Mouse (Mus musculus): ENCODE measurements around the gene Ptprs.

Gene Ptprs

DNA sequence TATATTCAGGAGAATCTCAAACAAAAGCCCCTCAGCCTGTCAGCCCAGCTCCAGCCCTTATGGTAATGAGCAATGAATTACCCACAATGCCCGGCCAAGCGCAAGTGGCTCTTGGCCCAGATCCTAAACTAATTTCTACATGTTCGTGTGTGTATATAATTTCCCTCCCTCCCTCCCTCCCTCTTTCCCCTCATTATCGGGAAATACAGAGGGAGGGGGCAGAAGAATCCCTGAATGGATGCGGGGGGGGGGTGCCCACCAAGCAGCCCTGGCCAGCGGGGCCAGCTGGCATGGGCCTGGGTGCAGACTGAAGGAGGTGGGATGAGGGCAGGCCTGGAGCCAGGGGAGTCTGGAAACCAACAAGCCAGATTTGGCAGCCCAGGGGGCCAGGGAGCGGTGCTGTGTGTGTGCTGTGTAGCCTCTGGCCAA lies 8.8 kb downstream of the Ptprs start:
- no peak for DNase-seq (ENCODE audit: low spot score)

DNA sequence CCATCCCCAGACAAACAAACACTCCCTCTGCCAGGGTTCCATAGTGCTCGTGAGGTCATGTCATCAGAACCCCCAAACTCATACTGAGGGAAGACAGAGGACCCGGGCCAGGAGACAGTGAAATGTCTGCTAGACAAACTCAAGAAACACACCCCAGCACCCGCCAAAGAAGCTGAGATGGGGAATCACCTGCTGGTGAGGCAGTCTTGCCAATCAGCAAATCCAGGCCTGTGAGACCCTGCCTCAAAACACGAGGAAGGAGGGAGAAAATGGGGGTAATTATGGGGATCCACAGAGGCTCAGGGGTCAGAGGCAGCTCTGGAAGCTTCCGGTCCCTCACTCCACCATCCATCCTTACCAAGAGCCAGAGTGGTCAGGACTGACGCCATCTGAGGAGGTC lies 9.5 kb downstream of the Ptprs start:
- DNase-seq (ENCODE audit: low spot score): no peak

- no peak for DNase-seq (ENCODE audit: low spot score)
Measured at GRCm38 (mm10) chr17:56464817-56465216, 11.5 kb downstream of the Ptprs start.

DNA sequence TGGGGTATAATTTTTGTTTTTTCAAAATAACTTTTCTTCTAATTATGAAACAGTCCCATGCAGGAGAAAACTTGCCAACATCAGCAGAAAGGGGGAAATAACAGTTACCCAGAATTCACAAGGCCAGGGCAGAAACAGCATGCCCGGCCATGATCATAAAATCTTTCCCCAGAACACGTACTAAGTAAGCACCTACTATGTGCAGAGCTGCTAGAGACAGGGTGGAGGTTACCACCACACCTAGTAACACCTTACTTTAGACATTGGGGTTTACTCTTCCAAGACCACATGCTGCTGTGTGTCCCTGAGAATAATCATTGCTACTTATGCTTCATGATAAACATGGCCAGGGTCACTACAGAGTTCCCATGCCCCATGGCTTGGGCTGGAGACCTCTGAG lies 11.9 kb downstream of the Ptprs start:
- DNase-seq (ENCODE audit: low spot score): no peak

- no peak for DNase-seq (ENCODE audit: low spot score)
Measured at GRCm38 (mm10) chr17:56463500-56463899, 12.8 kb downstream of the Ptprs start.

DNA sequence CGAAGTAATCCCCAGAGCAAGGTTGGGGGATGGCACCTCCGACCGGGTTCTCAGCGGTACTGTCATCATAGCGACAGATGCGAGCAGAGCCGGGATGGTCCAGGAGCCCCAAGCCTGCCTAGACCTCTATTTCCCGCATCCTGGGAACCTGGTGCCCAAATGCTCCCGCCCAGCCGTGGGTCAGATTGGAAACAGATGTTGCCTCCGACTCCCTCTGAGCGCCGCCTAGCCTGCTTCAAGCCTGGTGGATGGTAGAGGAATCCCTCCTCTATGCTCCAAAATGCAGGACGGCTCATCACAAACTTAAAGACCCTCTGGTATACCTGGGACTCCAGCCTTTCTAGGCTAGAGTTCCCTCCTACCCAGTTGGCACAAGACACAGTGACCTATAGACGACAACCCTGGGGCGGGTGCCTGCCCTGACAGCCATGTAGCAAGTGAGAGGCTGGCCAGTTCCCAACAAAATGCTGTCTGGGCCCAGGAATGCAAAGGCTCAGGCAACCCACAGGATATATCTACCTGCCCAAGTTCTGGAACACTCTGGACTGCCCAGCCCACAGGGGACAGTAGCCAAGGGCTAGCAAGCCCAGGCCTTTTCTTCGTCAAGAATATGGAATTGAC lies 13.3 kb downstream of the Ptprs start:
- no peak for DNase-seq (ENCODE audit: low spot score)

DNA sequence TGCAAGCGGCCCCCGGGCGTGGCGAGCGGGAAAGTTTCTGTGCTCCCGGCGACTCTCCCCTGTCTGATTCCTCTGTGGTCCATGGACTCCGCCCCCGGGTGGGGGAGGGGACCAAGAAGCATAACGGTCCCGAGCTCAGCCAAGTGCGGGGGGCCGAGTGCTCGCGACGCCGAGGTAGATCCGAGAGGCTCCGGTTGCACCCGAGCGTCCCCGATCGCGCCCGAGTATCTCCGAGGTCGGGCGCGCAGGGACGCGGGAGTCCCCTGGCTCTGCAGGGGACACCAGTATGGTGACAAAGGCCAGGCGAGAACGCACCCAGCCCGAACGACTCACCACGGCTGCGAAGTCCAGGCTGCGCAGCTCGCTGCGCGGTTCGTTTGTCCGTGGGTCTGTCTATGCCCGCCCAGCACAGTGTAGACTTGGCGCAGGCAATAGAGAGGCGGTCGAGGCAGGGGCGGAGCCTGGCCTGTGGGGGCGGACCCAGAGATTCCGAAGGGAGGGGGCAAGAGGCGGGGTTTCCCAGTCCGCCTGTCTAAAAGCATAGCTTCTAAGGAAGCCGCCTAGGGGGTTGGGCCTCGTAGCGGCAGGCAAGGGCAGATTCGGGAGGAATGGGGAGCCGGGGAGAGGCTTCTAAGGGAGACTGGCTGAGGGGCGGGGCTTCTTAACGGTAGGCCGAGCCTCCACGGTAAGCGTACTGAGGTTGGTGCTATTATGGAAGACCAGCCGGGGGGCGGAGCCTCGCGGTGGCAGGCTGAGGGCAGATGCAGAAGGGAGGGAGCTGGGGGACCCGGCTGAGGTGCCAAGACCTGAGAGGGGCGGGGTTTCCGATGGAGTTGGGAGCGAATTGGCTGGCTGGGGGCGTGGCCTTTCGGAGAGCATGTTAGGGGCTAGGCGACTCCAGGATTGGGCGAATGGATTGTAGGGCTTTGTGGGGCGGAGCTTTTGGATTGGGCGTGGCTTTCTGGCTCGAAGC lies 14.2 kb downstream of the Ptprs start:
- DNase-seq (ENCODE audit: low spot score): peak; percentile 83

DNA sequence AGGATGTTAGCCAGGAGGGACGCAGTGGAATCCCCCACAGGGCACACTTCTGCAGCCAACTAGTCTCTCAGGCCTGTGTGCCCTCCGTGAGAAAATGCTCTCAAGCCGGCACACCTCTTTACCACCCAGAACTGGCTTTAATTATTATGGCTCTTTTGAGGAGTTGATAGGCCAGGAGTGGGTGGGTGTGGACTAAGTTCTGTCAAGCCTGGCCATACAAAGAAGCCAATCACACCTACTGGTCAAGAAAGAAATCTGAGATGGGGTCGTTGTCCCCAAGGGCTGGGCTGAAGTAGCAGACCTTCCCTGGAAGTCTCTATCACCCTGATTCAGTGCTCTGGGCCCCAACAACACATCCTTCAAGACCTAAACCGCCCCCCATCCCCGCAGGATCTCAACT lies 15.4 kb downstream of the Ptprs start:
- DNase-seq (ENCODE audit: low spot score): no peak

DNA sequence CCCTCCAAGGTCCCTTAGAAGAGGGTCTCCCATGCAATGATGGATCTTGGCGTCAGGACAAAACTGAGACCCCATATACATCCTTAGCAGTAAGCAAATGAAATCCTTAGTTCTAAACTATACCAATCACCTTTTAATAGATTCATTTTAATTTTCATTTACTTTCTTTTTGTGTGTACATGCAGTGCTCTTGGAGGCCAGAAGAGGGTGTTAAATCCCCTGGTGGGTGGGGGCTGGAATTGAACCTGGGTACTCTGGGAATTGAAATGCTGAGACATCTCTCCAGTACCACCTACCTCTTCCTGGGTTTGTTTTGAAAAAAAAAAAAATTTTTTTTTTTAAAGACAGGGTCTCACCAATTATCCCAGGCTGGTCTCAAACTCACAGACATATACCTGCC lies 18.8 kb downstream of the Ptprs start:
- no peak for DNase-seq (ENCODE audit: low spot score)

DNA sequence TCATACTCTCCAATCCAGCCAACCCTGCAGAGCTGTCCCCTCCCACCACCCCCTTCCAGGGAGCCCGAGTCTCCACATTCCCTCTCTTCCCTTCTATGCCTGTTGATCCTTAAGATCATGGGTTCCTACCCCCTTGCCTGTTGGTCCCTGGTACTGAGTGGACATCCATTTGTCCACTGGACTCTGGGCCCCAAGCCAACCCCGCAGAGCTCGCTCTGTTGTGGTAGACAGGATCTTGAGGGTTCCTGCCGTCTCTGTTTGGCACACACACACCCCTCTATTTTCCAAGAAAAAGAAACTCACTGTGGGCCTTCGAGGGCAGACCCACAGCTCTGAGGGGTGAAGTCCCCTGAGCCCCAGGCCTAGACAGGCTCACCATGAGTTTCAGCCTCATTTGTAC lies 19.9 kb downstream of the Ptprs start:
- DNase-seq (ENCODE audit: low spot score): no peak

- no peak for DNase-seq (ENCODE audit: low spot score)
Measured at GRCm38 (mm10) chr17:56453689-56454088, 22.6 kb downstream of the Ptprs start.

DNA sequence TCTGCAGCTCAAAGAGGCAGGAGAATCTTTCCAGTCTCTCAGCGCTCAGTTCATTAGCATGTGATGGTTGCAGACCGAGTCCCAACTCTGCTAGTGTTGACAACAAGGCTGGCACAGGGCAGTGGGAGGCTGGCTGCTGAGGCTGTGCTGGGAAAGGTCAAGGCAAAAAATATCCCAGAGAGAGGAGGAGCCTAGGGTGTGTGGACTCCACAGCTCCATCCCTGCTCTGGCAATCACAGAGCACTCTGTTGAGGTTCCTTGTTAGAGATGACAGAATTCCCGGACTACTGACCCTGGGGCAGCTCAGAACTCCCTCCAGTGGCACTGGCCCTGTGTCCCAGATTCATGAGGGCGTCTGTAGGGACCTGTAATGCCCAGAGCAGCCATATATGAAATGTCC lies 23.0 kb downstream of the Ptprs start:
- no peak for DNase-seq (ENCODE audit: low spot score)

DNA sequence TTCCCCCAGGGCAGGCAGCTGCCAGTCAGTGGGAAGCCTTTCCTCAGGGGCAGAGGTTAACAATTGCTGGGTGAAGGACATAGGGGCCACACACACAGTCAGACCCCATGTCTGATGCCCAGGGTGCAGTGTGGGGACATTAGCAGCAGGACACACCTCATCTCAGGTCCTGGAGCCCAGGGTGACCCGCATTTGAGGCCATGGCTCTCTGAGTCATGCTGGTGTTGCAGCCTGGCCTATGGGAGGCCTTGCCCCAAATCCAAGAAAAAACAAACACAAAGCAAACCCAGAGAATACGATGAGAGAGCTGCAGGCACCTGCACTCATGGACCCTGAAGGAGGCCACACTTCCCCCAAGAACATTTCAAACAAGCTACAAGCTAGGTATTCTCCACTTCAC lies 28.6 kb downstream of the Ptprs start:
- DNase-seq (ENCODE audit: low spot score): no peak

DNA sequence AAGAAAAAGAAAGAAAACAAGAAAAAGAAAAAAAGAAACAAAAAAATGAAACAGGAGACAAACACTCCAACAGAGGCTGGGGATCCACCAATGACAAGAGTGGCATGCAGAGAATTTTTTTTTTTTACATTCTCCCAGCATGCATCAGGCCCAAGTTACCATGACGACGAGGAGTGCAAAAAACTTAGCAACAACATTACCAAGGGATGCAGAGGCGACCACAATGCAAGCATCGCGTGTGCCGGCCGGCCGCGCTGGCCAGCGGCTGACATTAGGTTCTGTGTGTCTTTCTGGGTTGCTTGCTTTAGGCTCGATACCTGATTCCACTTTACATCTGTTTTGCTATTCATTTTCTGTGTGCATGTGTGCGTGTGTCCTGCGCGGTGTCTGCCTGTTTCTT lies 30.9 kb downstream of the Ptprs start:
- DNase-seq (ENCODE audit: low spot score): no peak

DNA sequence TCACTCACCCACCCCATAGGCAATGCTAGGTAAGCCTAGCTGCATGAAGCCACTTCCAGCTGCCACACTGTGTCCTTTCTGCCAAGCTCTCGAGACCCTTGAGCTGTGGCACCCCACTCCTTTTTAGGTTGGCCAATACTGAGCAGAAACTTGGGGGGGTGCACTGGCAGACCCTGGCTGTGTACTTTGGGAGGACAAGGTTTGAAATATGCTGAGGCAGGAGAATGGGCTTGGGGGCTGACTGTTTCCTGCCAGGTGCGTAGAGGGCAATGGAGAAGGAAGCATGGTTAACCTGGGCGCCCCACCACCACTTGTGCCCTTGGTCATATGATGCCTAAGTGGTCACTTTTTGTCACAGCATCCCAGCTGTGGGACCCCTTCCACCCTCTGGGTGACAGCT lies 31.5 kb downstream of the Ptprs start:
- no peak for DNase-seq (ENCODE audit: low spot score)

DNA sequence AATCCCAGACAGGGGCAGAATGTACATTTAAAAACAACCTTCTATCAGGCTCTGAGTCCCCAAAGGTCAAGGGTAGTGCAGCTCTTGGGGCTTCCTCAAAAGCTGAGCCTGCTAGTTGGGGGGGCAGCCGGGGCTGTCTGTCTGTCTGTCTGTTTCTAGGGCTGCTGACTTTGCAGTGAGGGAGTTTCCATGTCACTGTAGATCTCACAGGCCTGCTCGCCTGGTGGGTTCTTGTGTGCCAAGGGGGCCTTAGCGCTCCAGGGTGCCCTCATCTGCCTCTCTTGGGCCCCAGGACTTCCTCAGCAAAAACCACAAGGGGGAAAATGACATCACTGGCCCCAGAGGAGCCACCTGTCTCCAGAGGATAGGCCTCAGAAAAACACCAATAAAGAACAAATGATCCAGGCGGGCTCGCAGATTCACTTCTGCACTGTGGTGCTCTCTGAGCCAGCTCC lies 32.9 kb downstream of the Ptprs start:
- peak; percentile 48 for DNase-seq (ENCODE audit: low spot score)

DNA sequence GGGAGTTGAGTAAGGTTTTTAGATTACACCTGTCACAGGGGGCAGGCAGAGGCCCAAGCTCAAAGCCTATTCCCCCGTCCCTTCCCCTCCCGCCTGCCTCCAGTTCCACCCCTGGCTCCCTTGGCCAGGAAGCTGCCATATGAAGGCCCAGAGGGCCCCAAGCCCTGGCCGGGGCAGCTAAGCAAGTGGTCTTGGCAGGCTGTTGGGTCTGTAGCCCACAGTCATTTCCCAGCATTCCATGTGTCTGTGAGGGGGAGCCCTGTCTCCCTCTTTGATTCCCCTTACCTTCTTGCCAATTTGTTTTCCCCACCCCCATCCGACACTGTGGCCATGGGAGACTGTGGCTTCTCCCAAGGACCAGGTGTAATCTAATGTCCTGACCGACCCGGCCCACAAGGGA lies 34.0 kb downstream of the Ptprs start:
- DNase-seq (ENCODE audit: low spot score): no peak

DNA sequence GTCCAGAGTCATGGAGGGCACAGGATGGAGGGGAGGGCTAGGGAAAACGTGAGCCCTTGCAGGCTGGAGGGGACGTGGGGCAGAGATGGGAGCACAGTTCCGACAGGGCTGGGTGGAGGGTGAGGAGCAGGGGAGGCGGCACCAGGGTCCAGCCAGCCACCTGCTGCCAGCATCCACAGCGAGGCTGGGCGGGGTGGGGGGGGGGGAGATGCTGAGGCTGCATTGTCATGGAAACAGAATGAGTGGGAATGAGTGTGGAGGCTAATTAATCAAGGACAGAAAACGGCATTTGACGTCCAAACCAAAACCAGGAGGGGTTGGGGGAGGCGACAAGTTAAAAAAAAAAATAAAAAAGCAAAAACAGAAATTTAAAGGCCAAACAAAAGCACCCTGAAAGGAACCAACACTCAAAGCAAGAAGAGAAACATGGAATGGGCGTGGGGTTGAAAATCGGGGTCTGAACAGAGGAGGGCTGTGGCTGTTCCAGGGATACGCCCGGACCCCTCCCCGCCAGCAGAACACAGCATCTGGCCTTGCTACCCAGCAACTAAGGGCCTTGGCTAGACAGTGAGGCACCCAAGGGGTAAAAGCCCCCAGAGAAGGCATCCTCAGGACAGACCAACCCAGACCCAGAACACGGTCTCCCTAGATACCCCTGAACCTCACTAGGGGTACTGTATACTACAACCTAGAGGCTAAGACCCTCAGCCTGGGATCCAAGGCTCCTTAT lies 36.4 kb downstream of the Ptprs start:
- DNase-seq (ENCODE audit: low spot score): no peak

DNA sequence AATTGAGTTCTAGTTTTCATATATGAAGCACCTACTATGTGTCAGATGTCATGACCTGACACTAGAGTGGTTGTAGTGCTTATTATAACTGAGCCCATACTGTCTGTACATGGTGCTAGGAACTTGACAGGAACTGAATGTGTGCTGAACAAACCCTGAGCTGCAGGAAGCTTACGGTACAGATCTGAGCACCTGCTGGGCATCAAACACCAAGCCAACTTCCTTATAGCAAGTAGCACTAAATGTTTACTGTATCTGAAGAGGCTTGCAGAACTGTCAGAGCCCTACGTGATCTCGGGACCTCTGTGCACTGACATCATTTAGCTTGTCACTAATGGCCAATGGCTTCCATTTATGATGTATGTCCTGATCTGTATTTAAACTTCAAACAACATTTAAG lies 44.7 kb downstream of the Ptprs start:
- no peak for DNase-seq (ENCODE audit: low spot score)

DNA sequence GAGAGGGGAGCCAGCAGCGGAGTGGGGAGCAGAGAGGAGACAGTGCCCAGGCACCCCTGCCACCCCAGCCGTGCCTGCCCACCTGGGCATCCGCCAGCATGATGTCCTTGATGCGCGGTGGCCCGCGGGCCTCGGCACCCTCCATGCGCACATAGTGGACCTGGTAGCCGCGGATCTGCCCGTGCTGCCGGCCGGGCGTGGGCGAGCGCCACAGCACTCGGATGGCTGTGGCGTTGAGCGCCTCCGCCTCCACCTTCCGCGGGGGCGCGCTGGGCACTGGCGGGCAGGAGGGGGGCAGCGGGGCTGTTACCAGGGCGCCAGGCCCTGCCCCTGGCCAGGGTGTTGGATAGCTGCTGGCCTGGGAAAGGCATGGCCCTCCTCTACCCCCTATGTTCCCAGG lies 48.4 kb downstream of the Ptprs start:
- no peak for DNase-seq (ENCODE audit: low spot score)

GRCm38 (mm10) chr17:56425941-56426340 lies 50.3 kb downstream of the Ptprs start:
- no peak for DNase-seq (ENCODE audit: low spot score)

DNA sequence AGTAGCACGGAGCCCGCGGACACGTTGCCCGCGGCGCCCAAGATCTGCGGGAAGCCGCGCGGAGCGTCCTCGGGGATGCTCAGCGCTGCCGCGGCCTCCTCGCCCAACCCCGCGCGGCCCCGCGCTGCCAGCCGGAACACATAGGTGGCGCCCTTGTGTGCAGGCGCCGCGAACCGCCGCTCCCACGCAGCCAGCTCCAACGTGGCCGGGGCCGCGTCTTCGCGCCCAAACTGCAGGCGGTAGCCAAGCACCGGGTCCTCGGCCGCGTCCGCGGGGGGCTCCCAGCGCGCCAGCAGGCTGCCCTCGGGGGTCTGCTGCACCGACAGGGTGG lies 50.7 kb downstream of the Ptprs start:
- peak; percentile 63 for DNase-seq (ENCODE audit: low spot score)
